Mouse (Mus musculus) retina, postnatal 1 day (tissue): ENCODE results near the gene Mbd5.
"Not testable (repeated sequence)": the region's sequence is repeated elsewhere in the genome, so short reads cannot be mapped to it uniquely, and the experiment has no call there.

Source experiments
- DNase-seq: peaks from one replicate; pipeline ENCODE4 v3.0.0-alpha.2; 2012

The Mbd5 gene

DNA sequence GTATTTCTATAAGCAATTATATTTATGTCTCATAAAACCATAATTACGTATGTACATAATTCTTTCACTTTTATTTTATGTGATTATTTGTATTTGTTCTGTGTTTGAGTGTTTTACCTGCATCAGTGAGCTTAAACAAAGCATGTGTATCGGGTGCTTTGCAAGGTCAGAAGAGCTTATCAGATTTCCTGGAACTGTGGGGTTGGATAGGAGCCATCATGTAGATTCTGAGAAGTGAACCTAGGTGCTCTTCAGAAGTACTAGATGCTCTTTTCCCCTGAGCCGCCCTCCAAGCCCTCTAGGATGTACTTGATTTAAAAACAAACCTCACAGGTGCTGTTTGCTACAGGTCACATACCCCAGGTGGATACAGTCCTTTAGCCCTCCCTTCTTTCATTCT is 227.7 kb downstream of the Mbd5 start:
- DNase-seq: no peak

DNA sequence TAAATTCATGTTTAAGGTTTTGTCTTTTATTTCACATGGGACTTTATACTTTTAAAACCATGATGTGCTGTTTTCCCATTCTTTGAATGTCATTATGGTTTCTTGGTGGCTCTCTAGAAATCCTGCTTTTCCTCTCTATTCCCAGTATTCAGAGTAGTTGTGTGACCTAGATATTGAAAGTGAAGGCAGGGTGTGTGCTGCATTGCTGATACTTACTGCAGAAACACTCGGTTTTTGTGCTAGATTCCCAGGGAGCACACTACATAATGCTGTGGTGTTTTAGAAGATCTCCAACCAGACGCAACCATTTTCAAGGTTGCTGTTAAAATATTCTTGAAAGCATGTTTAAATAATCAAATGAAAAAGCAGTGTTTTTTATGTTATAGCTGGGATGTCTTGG is 241.7 kb downstream of the Mbd5 start:
- peak; percentile 22 for DNase-seq

DNA sequence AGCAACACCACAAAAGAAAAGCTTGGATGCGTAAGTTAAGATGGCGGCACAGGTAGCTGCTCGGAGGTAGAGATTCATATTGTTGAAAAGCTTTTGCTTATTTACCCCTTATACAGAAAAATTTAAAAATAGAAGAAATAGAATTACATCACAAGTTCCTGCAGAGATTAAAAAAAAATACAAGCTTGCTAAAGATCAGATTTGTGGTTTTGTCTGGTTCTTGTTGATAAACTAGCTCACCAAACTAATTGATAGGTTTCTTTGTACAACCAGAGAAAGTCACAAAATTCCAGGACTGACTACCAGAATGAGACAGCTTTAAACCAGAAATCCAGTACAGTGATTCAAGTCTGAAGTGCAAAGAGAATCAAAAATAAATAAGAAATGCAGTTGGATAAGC is 242.4 kb downstream of the Mbd5 start:
- DNase-seq: no peak

DNA sequence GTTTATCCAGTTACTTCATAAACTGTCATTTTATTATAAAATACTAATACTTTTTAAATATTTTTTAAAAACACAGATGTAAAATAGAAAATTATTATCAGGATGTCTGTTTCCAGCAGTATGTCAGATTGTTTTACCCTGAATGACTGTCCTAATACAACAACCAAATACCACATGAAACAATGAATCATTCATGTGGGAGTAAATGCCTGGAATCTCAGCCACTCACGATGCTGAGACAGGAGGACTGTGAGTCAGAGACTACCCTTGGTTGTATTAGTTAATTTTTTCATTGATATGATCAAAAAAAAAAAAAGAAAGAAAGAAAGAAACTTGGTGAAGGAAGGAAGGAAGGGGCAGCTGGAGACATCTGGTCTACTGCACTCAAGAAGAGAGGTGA is 254.8 kb downstream of the Mbd5 start:
- no peak for DNase-seq

DNA sequence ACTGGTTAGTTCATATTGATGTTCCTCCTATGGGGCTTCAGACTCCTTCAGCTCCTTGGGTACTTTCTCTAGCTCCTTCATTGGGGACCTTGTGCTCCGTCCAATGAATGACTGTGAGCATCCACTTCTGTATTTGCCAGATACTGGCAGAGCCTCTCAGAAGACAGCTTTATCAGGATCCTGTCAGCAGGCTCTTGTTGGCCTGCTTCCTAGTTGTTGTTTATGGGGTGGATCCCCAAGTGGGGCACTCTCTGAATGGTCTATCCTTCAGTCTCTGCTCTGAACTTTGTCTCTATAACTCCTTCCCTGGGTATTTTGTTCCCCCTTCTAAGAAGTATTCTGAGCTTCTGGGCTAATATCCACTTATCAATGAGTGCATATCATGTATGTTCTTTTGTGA is 256.4 kb downstream of the Mbd5 start:
- DNase-seq: not testable (repeated sequence)

DNA sequence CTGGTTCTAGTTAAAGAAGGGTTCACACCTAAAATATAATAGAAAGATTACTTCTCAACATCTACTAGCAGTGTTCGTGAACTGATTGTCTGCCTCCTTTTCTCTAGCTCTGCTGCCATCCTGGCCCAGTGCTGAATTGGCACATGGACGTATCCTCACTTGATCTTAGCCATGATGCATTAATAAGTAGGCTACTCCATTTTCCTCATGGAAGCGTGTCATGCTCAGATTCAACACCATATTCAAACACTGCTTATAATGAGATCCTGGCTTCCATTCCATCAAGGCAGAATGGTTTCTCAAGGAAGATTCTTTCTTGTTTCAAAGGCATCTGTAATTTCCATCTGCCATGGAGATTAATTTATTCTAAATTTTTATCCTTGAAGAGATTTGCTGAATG is 260.0 kb downstream of the Mbd5 start:
- DNase-seq: no peak

DNA sequence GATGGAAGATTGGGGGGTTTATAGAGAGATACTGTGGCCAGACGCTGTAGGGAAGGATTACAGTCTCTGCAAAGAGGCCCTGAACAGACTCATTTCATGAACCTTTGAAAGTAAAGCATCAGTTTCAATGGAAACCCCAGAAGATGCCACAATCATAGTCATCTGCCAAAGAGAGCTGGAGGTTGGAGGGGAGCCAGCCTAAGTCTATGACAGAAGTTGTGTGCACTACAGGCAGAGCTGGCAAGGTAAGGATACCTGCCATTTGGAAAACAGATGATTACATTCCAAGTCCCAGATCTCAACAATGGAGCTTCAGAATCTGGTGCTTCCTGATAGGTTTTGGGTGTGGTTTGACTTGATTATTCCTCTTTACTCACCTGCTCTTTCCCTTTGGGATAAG is 261.1 kb downstream of the Mbd5 start:
- no peak for DNase-seq

DNA sequence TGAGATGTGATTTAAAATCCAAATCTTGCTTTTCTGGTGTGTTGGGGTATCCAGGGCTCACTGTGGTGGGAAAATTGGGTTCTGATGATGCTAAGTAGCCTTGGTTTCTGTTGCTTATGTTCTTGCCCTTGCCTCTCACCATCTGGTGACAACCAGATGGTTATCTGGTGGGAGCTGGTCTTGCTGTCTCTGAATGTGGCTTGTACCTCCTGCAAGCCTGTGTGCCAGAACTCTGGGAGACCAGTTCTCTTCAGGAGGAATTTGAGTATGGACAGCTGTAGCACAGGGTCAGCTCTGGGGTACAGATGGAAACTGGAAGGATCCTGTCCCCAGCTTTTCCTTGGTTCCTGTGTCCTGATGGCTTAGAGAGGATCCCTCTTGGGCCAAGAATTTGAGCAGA is 280.4 kb downstream of the Mbd5 start:
- no peak for DNase-seq

DNA sequence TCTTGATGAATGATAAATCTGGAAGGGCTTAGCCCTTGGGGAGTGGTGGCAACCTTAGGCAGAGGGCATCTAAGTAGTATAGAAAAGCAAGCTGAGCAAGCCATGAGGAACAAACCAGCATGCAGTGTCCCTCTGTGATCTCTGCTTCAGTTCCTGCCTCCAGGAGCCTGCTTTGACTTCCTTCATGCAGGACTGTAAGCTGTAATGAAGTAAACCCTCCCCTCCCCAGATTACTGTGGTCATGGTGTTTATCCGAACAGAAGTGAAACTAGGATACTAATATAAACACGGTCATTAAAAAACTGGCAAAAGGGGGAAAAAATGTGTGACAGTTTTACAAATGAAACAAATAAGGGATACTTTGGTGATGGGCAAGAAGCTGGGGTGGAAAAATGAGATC is 284.8 kb downstream of the Mbd5 start:
- DNase-seq: no peak

DNA sequence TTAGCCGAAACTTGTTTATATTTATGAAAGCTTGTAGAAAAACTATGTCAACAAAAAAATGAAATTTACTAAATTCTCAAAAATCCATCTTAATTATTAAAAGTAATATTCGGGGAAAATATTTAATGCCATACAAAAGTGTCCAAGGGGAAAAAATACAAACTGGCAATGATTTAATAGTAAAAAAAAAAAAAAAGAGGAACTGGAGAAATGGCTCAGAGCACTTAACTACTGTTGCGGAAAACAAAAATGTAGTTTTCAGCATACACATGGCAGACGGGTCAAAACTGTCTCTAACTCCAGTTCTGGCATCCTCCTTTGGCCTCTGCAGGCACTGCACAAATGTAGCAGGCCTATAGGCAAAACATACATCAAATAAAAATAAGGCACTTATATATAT is 292.4 kb downstream of the Mbd5 start:
- no peak for DNase-seq

DNA sequence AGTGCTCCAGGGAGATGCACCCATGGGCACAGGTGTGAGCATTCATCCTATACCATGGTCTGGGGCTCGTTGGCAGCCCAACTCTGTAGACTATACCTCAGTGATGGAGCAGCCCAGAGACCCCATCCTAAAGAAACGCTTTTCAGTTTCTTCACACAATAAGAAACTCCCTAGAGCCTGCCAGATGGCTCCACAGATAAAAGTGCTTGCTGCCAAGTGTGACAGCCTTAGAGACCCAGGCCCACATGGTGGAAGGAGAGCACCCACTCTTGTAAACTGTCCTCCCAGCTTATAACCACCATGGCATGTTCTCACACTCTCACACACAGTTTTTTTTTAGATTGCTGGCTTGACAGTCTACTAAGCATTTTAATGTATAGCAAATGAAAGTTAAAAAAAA is 314.8 kb downstream of the Mbd5 start:
- DNase-seq: no peak

DNA sequence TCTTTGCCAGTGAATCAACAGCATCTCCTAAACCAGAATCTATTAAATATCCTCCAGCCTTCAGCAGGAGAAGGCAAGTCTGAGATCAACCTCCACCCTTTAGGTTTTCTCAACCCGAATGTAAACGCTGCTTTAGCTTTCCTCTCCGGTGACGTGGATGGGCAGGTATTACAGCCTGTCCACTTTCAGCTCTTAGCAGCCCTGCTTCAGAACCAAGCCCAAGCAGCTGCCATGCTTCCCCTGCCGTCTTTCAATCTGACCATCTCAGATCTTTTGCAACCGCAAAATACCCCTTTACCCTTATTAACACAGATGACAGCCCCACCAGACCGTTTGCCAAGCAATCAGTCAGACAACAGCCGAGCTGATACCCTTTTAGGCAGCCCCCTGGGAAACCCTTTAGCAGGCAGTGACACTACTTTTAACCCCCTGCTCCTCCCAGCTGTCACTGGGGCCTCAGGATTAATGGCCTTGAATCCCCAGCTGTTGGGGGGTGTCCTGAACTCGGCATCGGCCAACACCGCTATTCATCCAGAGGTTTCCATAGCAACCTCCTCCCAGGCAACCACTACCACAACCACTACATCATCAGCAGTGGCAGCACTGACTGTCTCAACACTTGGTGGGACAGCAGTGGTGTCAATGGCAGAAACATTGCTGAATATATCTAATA is 323.1 kb downstream of the Mbd5 start:
- DNase-seq: peak; percentile 75

DNA sequence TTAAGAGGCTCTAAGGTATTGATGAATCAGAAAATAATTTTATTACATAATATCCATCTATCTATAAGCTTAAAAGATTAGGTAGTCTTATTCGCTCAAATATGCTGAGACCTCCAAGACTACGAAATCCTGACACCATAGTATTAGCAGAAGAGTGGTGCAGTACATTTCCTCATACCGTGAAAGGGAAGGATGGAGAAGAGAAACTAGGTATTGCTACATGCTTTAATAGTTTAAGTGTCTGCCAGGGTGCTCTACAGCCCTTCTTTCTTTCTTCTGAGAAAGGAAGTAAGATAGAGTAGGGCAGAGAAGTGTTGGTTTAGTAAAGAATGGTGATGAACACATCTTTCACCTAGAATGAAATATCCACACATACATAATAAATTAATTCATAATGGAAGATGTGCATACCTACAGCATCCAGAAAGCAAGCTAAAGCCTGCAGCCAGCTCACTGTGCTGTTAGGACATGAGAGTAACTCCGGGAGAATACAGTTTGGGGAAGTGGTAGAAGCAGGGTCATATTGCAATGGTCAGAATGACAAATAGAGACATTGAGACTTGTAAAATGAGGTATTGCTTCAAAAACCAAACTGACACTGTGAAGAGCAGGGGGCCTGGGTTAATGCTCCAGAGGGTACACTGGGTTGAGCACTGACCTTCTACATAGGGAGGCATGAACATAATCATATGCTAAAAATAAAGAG is 326.9 kb downstream of the Mbd5 start:
- DNase-seq: no peak

DNA sequence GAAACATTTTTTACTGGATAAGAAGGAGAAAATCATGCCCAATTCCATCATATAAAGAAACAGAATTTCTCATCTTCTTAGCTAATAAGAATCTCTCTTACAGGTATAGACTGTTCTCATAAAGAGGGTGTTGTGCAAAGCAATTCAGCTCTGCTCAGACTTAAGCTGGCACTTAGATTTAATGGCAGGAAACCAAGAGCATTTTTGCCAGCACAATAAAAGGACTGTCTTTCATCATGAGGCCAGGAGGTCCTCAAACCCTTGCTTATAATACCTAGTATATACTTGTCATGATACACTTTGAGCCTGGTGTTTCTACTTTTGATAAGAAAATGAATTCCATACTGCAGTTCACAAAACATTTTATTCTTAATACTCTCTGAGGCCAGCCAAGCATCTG is 331.2 kb downstream of the Mbd5 start:
- no peak for DNase-seq

DNA sequence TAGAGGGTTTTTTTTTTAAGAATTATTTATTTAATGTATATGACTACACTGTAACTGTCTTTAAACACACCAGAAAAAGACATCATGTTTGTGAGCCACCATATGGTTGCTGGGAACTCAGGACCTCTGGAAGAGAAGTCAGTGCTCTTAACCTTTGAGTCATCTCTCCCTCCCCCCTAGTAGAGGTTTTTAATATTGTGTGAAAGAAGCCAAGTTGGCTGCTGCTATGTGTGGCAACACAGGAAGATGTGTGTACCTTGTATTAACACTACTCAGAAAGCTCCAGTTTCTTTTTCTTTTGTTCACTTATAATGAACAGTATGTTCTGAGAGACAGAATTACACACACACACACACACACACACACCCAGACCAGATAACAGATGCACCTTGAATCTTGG is 334.3 kb downstream of the Mbd5 start:
- no peak for DNase-seq

DNA sequence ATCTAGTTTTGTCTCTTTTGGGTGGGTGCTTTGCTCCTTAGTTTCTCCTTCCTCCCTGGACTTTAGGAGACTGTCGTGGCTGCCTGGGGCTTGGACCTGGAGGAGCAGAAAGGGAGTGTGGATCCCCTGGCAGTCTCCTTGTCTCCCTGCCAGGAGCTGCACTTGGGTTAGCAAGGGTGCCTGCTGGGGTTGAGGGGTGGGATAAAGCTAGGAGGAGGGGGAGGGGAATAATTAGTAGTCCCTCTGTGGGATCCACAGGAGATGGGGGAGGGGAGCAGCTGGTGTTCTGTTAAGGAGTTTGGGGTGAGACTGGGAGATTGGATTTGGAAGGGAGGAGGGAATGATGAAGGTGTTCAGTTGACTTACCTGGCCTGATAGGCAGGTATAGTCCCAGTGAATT is 337.7 kb downstream of the Mbd5 start:
- DNase-seq: no peak

DNA sequence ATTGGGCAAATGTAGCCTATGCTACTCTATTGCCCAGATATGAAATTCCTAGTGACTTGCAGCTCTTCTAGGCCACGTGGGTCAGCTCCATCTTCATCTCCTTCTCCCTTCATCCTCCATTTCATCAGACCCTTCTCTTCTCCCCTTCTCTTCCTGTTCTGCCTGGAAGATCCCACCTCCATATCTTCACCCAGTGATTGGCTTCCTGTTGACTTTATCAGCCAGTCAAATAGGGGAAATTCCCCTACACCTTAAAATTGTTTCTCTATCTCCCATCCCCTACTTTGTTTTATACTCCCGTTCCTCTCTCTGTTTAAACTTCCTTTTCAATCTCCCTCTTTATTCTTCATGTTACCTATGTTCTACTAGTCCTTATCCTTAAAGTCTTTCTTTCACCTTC is 342.4 kb downstream of the Mbd5 start:
- DNase-seq: no peak

DNA sequence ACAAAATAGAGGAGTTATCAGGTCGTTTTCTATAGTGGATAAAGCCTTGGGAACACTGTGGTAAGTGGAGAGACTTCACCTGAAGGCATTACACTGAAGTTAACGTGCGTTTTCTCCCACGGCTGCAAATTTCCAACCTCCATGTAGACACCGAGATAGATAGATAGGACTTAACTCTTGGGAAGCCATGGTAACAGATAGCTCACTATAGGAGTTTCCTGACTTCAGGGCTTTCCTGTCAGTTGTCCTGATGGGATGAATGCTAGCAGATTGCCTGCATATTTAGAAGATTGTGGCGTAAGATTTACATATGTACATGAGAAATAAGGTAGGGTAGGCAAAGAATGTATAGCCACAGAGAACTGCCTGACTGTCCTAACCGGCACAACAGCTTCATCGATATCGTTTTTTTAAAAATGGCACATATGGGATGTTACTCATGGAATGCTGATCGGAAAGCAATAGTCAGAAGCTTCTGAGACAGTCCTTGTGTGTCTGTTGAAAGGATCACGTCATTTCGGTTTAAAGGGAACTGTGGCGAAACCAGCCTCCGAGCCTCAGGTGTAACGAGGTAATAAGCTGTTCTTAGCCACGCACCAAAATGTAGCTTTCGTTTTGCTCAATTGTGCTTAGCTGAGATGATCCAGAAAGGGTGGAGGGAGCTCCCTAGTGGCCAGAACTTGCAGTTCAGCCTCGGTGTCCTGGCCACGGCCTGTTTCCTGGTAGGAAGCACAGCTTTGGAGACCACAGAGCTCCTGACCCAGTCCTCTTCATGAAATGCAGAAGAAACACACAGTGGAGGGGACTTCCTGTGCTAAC is 363.5 kb downstream of the Mbd5 start:
- peak; percentile 79 for DNase-seq

DNA sequence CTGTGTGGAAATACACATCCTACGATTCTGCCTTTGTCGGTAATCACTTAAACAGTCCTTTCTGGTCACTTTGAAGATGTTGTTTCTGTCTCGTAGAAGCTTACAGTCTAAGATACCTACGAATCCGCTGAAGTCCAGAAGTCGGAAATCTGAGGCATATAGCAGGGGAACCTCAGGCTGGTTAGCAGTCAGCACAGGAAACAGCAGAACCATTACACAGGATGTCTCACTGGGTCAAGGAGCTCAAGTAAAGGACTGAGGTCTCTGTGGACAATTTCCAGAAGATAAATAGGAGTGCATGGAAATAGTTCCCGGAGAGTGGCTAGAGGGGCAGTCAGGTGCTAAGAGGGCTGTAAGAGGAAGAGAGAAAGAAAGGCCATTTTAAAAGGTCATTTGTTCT is 384.3 kb downstream of the Mbd5 start:
- DNase-seq: no peak

DNA sequence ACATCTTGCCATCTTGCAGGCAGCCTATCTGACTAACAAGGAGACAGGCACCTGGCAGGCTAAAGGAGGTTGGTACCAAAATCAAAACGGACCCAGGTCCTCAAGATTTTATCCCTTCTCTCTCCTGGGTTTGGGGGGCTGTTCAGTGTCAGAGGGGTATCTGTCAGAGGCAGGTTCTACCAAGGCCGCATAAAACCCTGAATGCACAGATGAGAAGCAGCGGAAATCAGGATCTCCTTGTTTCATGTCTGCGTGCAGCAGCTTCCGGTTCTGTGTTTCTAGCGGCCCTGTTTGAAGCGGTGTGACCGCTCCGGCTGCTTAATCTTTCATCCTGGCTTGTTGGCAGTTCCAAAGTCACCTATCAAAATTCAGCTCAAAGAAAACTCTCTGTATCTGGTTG is 386.0 kb downstream of the Mbd5 start:
- no peak for DNase-seq

DNA sequence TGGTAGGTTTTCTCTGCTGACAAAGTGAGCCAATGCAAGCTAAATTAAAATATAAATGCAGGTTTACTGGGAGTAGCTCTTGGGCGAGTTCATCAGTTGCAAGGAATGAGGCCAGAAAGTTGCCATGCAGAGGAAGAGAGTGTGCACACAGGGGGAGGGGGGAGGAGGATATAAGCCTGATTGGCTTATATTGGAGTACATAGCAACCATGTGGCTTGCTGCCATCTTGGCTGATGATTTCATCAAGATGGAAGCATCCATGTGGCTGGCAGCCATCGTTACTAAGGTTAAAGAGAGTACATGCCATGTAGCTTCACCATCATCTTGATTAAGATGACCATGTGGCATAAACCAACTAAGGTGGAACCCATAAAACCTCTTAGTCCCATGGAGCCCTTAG is 395.0 kb downstream of the Mbd5 start:
- no peak for DNase-seq

DNA sequence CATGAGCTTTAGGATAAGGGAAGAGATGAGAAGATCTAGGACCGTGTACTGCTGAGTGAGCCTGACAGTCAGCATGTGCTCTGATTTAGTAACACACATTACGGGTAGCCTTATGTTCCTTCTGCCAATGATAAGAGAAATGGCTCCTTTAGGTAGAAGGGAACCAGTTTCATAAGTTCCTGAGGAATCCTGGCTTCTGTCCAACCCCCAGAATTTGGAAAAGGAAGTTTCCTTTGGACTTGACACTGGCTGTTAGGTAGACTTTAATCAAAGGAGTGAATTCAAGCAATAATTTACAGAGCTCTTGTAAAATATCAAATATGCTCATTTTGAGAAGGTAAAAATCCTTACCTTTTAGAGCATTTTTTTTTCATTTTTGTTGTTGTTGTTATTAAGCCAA is 396.5 kb downstream of the Mbd5 start:
- DNase-seq: no peak

DNA sequence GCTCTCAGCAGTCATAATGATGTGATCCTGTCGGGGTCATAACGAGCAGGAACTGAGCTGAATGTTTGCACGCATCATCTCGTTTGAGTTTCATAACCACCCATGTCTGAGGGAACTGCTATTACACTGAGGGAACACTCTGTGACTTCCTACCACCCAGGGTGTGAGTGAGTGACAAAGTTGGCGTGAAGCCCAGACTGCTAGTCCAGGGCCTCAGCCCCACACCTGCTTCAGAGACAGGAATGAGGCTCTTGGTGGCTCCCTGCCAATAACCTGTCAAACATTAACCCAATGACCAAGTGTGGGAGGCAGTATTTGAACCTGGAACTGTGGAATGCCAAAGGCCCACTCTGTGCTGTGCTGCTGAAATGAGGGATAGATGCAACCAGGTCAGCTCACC is 400.5 kb downstream of the Mbd5 start:
- peak; percentile 47 for DNase-seq

DNA sequence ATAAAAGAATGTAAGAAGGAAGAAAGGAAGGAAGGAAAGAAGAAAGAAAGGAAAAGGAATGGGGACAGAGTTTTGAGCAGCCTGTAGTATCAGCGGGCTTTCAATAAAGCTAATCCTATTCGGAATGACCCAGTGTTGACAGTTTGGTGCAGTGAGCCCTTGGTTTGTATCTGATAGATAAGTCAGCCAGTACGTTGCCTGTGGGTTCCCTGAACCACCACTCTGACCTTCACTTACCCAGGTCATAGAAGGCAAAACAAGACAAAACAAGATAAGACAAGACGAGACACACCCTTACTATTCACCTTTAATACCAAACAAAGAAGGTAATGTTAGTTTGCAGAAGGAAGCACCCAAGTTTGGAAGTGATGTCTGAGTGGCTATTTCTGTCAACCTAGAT is 401.5 kb downstream of the Mbd5 start:
- DNase-seq: no peak
